Mouse (Mus musculus) olfactory bulb, adult 2 months (tissue): ENCODE measurements around the gene Fam221b.

Experiments
- CTCF ChIP-seq: fragments of 200-500 bp; IDR thresholded peaks from 2 replicates; pipeline ENCODE4 v1.5.1; 2012; ENCODE audit warnings: low read depth, mild to moderate bottlenecking, low read length, moderate library complexity; ENCODE audit not compliant: insufficient read depth
- POLR2A ChIP-seq: fragments of 200-500 bp; IDR thresholded peaks from 2 replicates; pipeline ENCODE4 v1.6.1; 2012; ENCODE audit warnings: mild to moderate bottlenecking, low read depth, low read length, moderate library complexity; ENCODE audit not compliant: insufficient read depth

GRCm38 (mm10) chr4:43672070-43672469, 3.1 kb upstream of the Fam221b start:
- TF ChIP-seq POLR2A (no peak), CTCF (peak; percentile 43; the same call in 1 of the 2 replicates)
